9 mouse cellular contexts compared by ENCODE assay signal in the genomic region with DNA sequence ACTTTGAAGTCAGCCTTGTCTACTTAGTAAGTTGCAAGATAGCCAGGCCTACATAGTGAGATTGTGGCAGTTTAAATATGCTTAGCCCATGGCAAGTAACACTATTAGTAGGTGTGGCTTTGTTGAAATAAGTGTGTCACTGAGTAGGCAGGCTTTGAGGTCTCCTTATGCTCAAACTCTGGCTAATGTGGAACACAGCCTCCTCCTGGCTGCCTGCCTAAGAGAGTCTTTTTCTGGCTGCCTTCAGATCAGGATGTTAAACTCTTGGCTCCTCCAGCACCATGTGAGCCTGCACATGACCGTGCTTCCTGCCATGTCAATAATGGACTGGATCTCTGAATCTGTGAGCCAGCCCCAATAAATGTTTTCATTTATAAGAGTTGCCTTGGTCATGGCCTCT. TPM values are rescaled to one million over a fixed set of nuclear protein-coding genes. Genes with fewer than 3 reads are reported as not detected.
DNase-seq lines count a peak whose midpoint lies in the region; ATAC-seq and TF ChIP-seq lines count a peak whose summit lies in the region.
"Had no signal": no experiment of that assay in that cellular context is flagged by ENCODE, and none has a peak within 500 bp of the region (broad histone marks: within the 10 kb centered on the region; RNA-seq: fewer than 3 reads in every experiment).

No protein-coding gene starts in this region.

- intact Hi-C loops in left cerebral cortex, postnatal 25 days (cut with DNase I), result loop anchor here (1.0 kb wide), 1 partner anchor 19 kb away; no protein-coding TSS in a partner anchor

- no peak for DNase-seq in lung, adult 2 months
- DNase-seq in gastrocnemius, postnatal 10 days, result peak; percentile 24
- peak; percentile 49 to 88 for DNase-seq in left cerebral cortex, postnatal 25 days (ENCODE audit: low spot score in 2 of 2)
- DNase-seq in T-cell, adult 2 months (ENCODE audit: low spot score), result no peak
- DNase-seq in ovary, postnatal 10 days (ENCODE audit: low spot score), result no peak
- no peak for DNase-seq in ovary, adult 18-20 months (ENCODE audit: low spot score)

- no peak for TF ChIP-seq POLR2A in lung, adult 2 months (IDR thresholded peaks at IDR 0.05; ENCODE audit: borderline replicate concordance, extremely low read depth, low read depth, low read length)

- no peak overlapping the region for H3K4me3 ChIP-seq in lung, embryonic 15.5 days
- no peak overlapping the region for H3K4me3 ChIP-seq in lung, adult 2 months (replicated peaks; ENCODE audit: extremely low read depth, low read depth, low read length)
- H3K4me3 ChIP-seq: layer of hippocampus, adult 2 months; megakaryocyte, embryonic 14.5 days had no signal

- no peak overlapping the region for H3K4me2 ChIP-seq in lung, embryonic 15.5 days

- ATAC-seq in lung, embryonic 15.5 days (ENCODE audit: borderline replicate concordance, extremely low read depth, low FRiP score, low TSS enrichment), result 0 out of 2 replicates have a peak, but pooled peaks have one; percentile 46

- H3K9ac ChIP-seq in lung, embryonic 15.5 days, result no peak overlapping the region

- no peaks in the 10 kb centered on the region for H3K27me3 ChIP-seq in lung, embryonic 15.5 days
- H3K27me3 ChIP-seq: megakaryocyte, embryonic 14.5 days had no signal

- H3K9me3 ChIP-seq in lung, embryonic 15.5 days, result no peaks in the 10 kb centered on the region

- no peak for TF ChIP-seq CTCF in lung, adult 2 months (IDR thresholded peaks at IDR 0.05; ENCODE audit: insufficient read depth, low read length)

- no peak overlapping the region for H3K27ac ChIP-seq in lung, embryonic 15.5 days
- H3K27ac ChIP-seq: layer of hippocampus, adult 2 months had no signal

- no peaks in the 10 kb centered on the region for H3K36me3 ChIP-seq in lung, embryonic 15.5 days

- 44% methylated on average over 1 of the region's 1 CpGs for WGBS in lung, embryonic 15.5 days
- WGBS in lung, adult 2 months, result 21% methylated on average over 1 of the region's 1 CpGs

- H3K4me1 ChIP-seq in lung, embryonic 15.5 days, result no peaks in the 10 kb centered on the region
- peaks cover 2% of the 10 kb centered on the region for H3K4me1 ChIP-seq in lung, adult 2 months (ENCODE audit: control insufficient read depth, insufficient read depth, low read length)

RNA-seq across cellular contexts. Expression of a gene that starts 8.5 kb away (rescaled TPM):
- 19.3 and 20.8 TPM in 2 replicates for polyA plus RNA-seq in lung, embryonic 15.5 days (2015; fragmentation: Nextera tagmentation; extraction: Ambion mirVana)
- polyA plus RNA-seq in lung, adult 2 months (2012; rRNA removed), result 23.2 and 28.6 TPM in 2 replicates
- total RNA-seq in gastrocnemius, postnatal 10 days (2021), result 10 to 100 TPM; 64.1 to 68.9 TPM
- 100 to 1,000 TPM; 107 to 109 TPM for total RNA-seq in left cerebral cortex, postnatal 25 days (2021)

RNA-seq across cellular contexts. Expression of a gene that starts 29.3 kb away (rescaled TPM):
- 24.8 and 26.7 TPM in 2 replicates for polyA plus RNA-seq in lung, embryonic 15.5 days (2015; fragmentation: Nextera tagmentation; extraction: Ambion mirVana)
- 18.6 and 29.8 TPM in 2 replicates for polyA plus RNA-seq in lung, adult 2 months (2012; rRNA removed)
- 10 to 100 TPM; 57.8 to 67.7 TPM for total RNA-seq in gastrocnemius, postnatal 10 days (2021)
- 100 to 1,000 TPM; 155 to 160 TPM for total RNA-seq in left cerebral cortex, postnatal 25 days (2021)

Comparison
In these comparisons a context has a peak if more than half of its experiments do, and no peak if none do; other contexts are left out.
1. DNase-seq: peak in gastrocnemius, postnatal 10 days (single experiment) and left cerebral cortex, postnatal 25 days (2 of 2); none in lung, adult 2 months (single experiment), T-cell, adult 2 months (single experiment), ovary, postnatal 10 days (single experiment) and ovary, adult 18-20 months (single experiment).